Mouse (Mus musculus) myocyte (in vitro differentiated cells): ENCODE measurements around the gene Man1c1. TPM values are rescaled to one million over a fixed set of nuclear protein-coding genes. Genes with fewer than 3 reads are reported as not detected.

Experiments
- H3K27me3 ChIP-seq: one replicate; pipeline ENCODE4 v1.6.1; 2011; ENCODE audit not compliant: control insufficient read depth, insufficient read depth, insufficient read length
- H3K36me3 ChIP-seq: one replicate; pipeline ENCODE4 v1.6.1; 2011; ENCODE audit not compliant: control insufficient read depth, insufficient read depth
- H3K4me2 ChIP-seq: one replicate; pipeline ENCODE4 v1.6.1; 2011; ENCODE audit warnings: low read depth, control low read depth
- H3K4me3 ChIP-seq: one replicate; pipeline ENCODE4 v1.5.1; 2011; ENCODE audit warnings: mild to moderate bottlenecking, control low read depth, moderate library complexity
- H3K79me2 ChIP-seq: one replicate; pipeline ENCODE4 v1.6.1; 2011; ENCODE audit not compliant: control insufficient read depth, insufficient read depth
- H3ac ChIP-seq: one replicate; pipeline ENCODE4 v1.6.1; 2011; ENCODE audit not compliant: control insufficient read depth, insufficient read length
- CEBPB ChIP-seq: IDR thresholded peaks from 2 replicates; pipeline ENCODE4 v1.6.1; 2011; ENCODE audit warnings: mild to moderate bottlenecking, moderate library complexity; ENCODE audit not compliant: poor library complexity, insufficient read depth, severe bottlenecking
- E2F4 ChIP-seq: IDR thresholded peaks from one replicate; pipeline ENCODE4 v1.6.1; 2011; ENCODE audit warnings: mild to moderate bottlenecking, control low read depth, moderate library complexity; ENCODE audit not compliant: insufficient read depth
- MAX ChIP-seq: IDR thresholded peaks from one replicate; pipeline ENCODE4 v1.6.1; 2011; ENCODE audit warnings: low read depth, mild to moderate bottlenecking, control low read depth
- MYOD1 ChIP-seq, 3 experiments: IDR thresholded peaks; one replicate each; pipeline ENCODE4 v1.6.1; 2011; ENCODE audit warnings: control low read depth in 2 of 3, low read depth in 2 of 3, mild to moderate bottlenecking in 2 of 3, moderate library complexity in 1 of 3; ENCODE audit not compliant: insufficient read length in 2 of 3, control insufficient read depth in 1 of 3
- MYOG ChIP-seq, 3 experiments: IDR thresholded peaks; one replicate each; pipeline ENCODE4 v1.6.1; 2011; ENCODE audit warnings: control low read depth in 2 of 3, low read depth in 2 of 3, mild to moderate bottlenecking in 2 of 3; ENCODE audit not compliant: insufficient read length in 2 of 3, control insufficient read depth in 1 of 3, insufficient read depth in 1 of 3
- POLR2A ChIP-seq: IDR thresholded peaks from one replicate; pipeline ENCODE4 v1.6.1; 2011; ENCODE audit warnings: low read depth, mild to moderate bottlenecking, control low read depth, moderate library complexity; ENCODE audit not compliant: insufficient read length
- POLR2AphosphoS2 ChIP-seq: IDR thresholded peaks from one replicate; pipeline ENCODE4 v1.6.1; 2011; ENCODE audit warnings: low read depth, control low read depth; ENCODE audit not compliant: insufficient read length
- REST ChIP-seq: IDR thresholded peaks from one replicate; pipeline ENCODE4 v1.6.1; 2011; ENCODE audit warnings: mild to moderate bottlenecking, control low read depth, moderate library complexity; ENCODE audit not compliant: insufficient read depth, insufficient read length
- SRF ChIP-seq: IDR thresholded peaks from one replicate; pipeline ENCODE4 v1.6.1; 2011; ENCODE audit warnings: low read depth; ENCODE audit not compliant: control insufficient read depth, insufficient read length
- TCF12 ChIP-seq: IDR thresholded peaks from one replicate; pipeline ENCODE4 v1.6.1; 2011; ENCODE audit warnings: mild to moderate bottlenecking, control low read depth; ENCODE audit not compliant: poor library complexity, insufficient read depth, severe bottlenecking
- TCF3 ChIP-seq: IDR thresholded peaks from one replicate; pipeline ENCODE4 v1.6.1; 2011; ENCODE audit warnings: low read depth, control low read depth; ENCODE audit not compliant: insufficient read length
- USF1 ChIP-seq: IDR thresholded peaks from one replicate; pipeline ENCODE4 v1.6.1; 2011; ENCODE audit warnings: low read depth, mild to moderate bottlenecking, control low read depth, moderate library complexity
- polyA plus RNA-seq: library from polyadenylated mRNA; unstranded; fragments of >200 nt; fragmentation: generic; extraction: Trizol; gene quantifications from one replicate; pipeline ENCODE4 v1.2.1, GENCODE M21; 2012; ENCODE audit warnings: missing spikeins

Gene Man1c1
- polyA plus RNA-seq, 1 experiment = 11.3 TPM

DNA sequence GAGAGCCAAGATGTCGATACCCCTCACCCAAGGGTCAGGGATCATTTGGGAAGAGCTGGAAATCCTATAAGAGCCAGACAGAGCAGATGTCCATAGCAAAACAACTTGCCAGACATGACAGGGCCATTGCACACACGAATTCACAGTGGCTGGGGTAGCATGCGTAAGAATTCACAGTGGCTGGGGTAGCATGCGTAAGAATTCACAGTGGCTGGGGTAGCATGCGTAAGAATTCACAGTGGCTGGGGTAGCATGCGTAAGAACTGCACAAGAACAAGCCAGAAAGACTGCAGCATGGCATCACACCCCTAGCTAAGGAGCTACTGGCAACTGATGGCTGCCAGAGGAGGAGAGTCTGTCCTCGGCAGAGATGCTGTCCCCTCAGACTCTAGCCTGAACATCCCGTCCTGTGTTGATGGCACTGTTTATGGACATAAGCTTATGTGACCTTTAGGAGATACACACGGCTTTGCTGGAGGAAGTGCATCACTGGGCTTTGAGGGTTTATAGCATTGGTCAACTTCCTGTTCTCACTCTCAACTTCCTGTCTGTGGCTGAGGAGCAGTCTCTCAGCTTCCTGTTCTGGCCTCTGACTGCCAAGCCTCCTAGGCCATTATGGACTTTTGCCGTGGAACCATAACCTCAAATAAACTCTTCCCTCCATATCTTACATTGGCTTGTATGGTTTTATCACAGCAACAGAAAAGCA, 109.2 kb downstream of the Man1c1 start:
- TF ChIP-seq TCF12 (no peak), MYOG (IDR thresholded peaks at IDR 0.05; ENCODE audit: control insufficient read depth in 1 of 3, insufficient read depth in 1 of 3, insufficient read length in 2 of 3, low read depth in 2 of 3) (no peak), E2F4 (no peak), USF1 (no peak), SRF (no peak), TCF3 (no peak), MAX (no peak), POLR2A (no peak), REST (no peak), MYOD1 (IDR thresholded peaks at IDR 0.05; ENCODE audit: control insufficient read depth in 1 of 3, insufficient read length in 2 of 3, low read depth in 2 of 3) (no peak), POLR2AphosphoS2 (no peak)
- Histone ChIP-seq H3K79me2 (peaks cover 4% of the 10 kb centered on the region), H3ac (no peak overlapping the region), H3K4me3 (no peak overlapping the region), H3K27me3 (no peaks in the 10 kb centered on the region), H3K36me3 (no peaks in the 10 kb centered on the region), H3K4me2 (no peak overlapping the region)

DNA sequence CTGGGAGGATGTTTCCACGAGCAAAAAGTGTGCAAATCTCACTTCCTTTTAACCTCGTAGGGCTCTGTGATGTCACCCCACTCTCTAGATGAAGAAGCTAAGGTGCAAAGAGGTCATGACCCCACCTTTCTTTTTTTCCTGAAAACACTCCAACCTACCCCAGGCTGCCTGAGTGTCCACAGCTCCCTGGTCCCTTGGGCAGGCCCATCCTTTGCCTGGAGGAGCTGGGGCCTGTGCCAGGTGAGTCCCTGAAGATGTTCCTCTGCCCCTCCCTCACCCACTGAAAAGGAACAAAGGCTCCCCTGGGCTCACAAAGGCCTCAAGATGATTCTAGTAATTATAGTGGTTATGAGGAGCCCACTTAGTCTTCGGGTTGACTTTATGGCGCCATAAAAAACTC, 111.6 kb downstream of the Man1c1 start:
- Histone ChIP-seq H3K36me3 (no peaks in the 10 kb centered on the region), H3K79me2 (peaks cover 4% of the 10 kb centered on the region), H3ac (no peak overlapping the region), H3K4me3 (no peak overlapping the region), H3K27me3 (no peaks in the 10 kb centered on the region), H3K4me2 (no peak overlapping the region)
- TF ChIP-seq CEBPB = no peak
- TF ChIP-seq POLR2A = no peak
- no peak for TF ChIP-seq MYOG (IDR thresholded peaks at IDR 0.05; ENCODE audit: control insufficient read depth in 1 of 3, insufficient read depth in 1 of 3, insufficient read length in 2 of 3, low read depth in 2 of 3)

DNA sequence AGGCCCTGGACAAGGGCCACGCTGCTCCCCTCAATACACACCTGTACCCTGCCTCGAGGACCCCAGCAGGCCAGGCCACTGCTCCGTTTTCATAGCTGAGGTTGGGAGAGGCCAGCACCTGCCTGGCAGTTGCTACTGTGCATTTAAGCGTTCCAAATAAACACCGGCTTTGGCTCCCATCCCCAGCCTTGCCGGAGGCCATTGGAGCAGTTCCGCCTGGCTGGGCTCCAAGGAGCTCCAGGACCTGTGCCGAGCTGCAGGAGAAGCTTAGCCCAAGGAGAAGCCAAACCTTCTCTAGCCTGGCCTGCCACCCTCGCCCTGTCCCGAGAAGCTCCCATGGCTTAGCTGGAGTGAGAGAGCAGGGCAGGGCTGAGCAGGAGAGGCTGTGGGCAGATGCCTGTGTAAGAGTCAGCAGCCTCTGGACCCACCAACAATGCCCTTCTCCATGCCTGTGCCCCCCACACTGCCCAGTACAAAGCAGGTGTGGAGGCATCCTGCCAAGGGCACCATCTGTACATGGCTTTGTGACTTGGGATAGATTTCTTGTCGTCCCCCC, 112.5 kb downstream of the Man1c1 start:
- H3K79me2 ChIP-seq = peaks cover 4% of the 10 kb centered on the region
- H3K27me3 ChIP-seq = no peaks in the 10 kb centered on the region
- TF ChIP-seq REST (no peak), MYOD1 (IDR thresholded peaks at IDR 0.05; ENCODE audit: control insufficient read depth in 1 of 3, insufficient read length in 2 of 3, low read depth in 2 of 3) (peak in 2 of 3 experiments; percentile 89 to 97), TCF12 (peak; percentile 34), TCF3 (peak; percentile 27), MYOG (IDR thresholded peaks at IDR 0.05; ENCODE audit: control insufficient read depth in 1 of 3, insufficient read depth in 1 of 3, insufficient read length in 2 of 3, low read depth in 2 of 3) (peak in 2 of 3 experiments; percentile 74 to 92)
- no peaks in the 10 kb centered on the region for H3K36me3 ChIP-seq
- no peak overlapping the region for H3ac ChIP-seq
- H3K4me2 ChIP-seq = peak overlapping the region; percentile 12
- H3K4me3 ChIP-seq = no peak overlapping the region

DNA sequence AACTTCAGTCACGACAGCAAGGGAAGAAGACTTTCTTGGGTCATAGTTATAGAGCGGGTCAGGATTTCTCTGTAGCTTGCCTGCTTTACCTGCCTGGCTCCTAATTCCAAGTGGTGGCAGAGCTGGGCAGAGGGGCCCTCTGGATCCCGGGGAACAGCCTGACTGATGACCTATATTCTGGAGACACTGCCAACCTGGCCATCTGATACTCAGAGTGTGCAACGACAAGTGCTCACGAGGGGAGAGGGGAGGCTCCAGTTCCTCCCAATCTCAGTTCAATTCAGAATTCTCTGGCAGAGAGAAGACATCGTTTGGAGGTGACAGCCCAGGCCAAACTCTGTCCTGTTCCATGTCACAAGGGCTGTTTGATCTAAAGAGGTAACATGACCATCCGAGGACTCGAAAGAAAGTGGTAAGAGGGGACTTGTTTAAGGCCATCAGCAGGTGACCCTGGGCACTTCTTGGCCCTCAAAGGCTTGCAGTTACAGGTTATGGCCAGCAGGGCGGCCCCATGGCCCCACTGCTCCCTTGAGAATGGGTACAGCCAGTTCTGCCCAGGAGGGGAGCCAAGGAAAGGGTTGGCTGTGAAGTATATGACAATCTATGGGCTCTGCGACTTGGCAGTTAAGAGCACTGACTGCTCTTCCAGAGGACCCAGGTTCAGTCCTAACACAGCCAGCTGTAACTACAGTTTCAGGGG, 113.7 kb downstream of the Man1c1 start:
- Histone ChIP-seq H3ac (no peak overlapping the region), H3K36me3 (no peaks in the 10 kb centered on the region), H3K79me2 (no peaks in the 10 kb centered on the region), H3K27me3 (no peaks in the 10 kb centered on the region), H3K4me3 (no peak overlapping the region), H3K4me2 (no peak overlapping the region)
- no peak for TF ChIP-seq MYOD1 (IDR thresholded peaks at IDR 0.05; ENCODE audit: control insufficient read depth in 1 of 3, insufficient read length in 2 of 3, low read depth in 2 of 3)
- TF ChIP-seq CEBPB = no peak
- TF ChIP-seq POLR2AphosphoS2 = no peak
- no peak for TF ChIP-seq MAX
- no peak for TF ChIP-seq POLR2A
- TF ChIP-seq USF1 = no peak
- no peak for TF ChIP-seq E2F4
- TF ChIP-seq REST = no peak
- no peak for TF ChIP-seq MYOG (IDR thresholded peaks at IDR 0.05; ENCODE audit: control insufficient read depth in 1 of 3, insufficient read depth in 1 of 3, insufficient read length in 2 of 3, low read depth in 2 of 3)
- no peak for TF ChIP-seq TCF12
- TF ChIP-seq TCF3 = no peak
- no peak for TF ChIP-seq SRF

DNA sequence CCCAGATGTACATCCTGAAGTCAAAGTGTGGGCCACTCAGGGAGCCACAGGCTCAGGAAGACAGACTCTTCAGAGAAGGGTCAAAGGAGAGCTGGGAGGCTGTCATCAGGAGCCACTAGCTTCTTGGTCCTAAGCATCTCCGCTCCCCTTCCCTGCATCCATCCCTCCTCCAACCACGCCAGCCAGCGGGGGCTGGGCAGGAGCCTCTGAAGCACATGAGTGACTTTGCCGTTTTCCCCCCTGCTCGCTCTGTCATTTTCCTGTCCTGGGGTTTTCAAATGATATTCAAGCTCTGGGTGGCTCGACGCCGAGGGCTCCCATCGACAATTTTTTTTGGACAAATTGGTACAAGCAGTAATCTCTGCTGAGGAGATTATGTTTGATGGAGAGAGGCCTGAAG, 114.3 kb downstream of the Man1c1 start:
- no peak overlapping the region for H3K4me3 ChIP-seq
- no peaks in the 10 kb centered on the region for H3K27me3 ChIP-seq
- H3K79me2 ChIP-seq = no peaks in the 10 kb centered on the region
- H3K36me3 ChIP-seq = no peaks in the 10 kb centered on the region
- H3K4me2 ChIP-seq = no peak overlapping the region
- TF ChIP-seq TCF3 (no peak), SRF (no peak), MYOG (IDR thresholded peaks at IDR 0.05; ENCODE audit: control insufficient read depth in 1 of 3, insufficient read depth in 1 of 3, insufficient read length in 2 of 3, low read depth in 2 of 3) (no peak), CEBPB (no peak), E2F4 (no peak), REST (no peak), TCF12 (no peak), MYOD1 (IDR thresholded peaks at IDR 0.05; ENCODE audit: control insufficient read depth in 1 of 3, insufficient read length in 2 of 3, low read depth in 2 of 3) (no peak), MAX (no peak), POLR2A (no peak), POLR2AphosphoS2 (no peak), USF1 (no peak)
- no peak overlapping the region for H3ac ChIP-seq
